Mouse (Mus musculus) midbrain, embryonic 15.5 days (tissue): ENCODE measurements around the gene Grb10. TPM values are rescaled to one million over a fixed set of nuclear protein-coding genes. Genes with fewer than 3 reads are reported as not detected.
A peak's percentile ranks its signal among the peaks of the same experiment; 100 is the strongest.

ENCODE experiments used
- ATAC-seq: fragments of 200-750 bp; cut with Nextera tagmentation; replicated peaks from 2 replicates; pipeline ENCODE4 v1.8.0; 2017; ENCODE audit warnings: moderate TSS enrichment
- H3K27ac ChIP-seq: fragments of 300-500 bp; sonication (generic); 2 replicates; pipeline ENCODE4 v1.5.1; 2015; ENCODE audit warnings: mild to moderate bottlenecking, inconsistent platforms
- H3K27me3 ChIP-seq: fragments of 300-500 bp; sonication (generic); replicated peaks from 2 replicates; pipeline ENCODE4 v1.6.1; 2015; ENCODE audit warnings: inconsistent platforms
- H3K36me3 ChIP-seq: fragments of 300-500 bp; sonication (generic); replicated peaks from 2 replicates; pipeline ENCODE4 v1.6.1; 2015; ENCODE audit warnings: inconsistent platforms
- H3K4me1 ChIP-seq: fragments of 300-500 bp; sonication (generic); 2 replicates; pipeline ENCODE4 v1.6.1; 2015; ENCODE audit warnings: inconsistent platforms
- H3K4me2 ChIP-seq: fragments of 300-500 bp; sonication (generic); 2 replicates; pipeline ENCODE4 v1.6.1; 2015; ENCODE audit warnings: inconsistent platforms, mild to moderate bottlenecking, moderate library complexity
- H3K4me3 ChIP-seq: fragments of 300-500 bp; sonication (generic); 2 replicates; pipeline ENCODE4 v1.5.1; 2015; ENCODE audit warnings: mild to moderate bottlenecking, inconsistent platforms
- H3K9ac ChIP-seq: fragments of 300-500 bp; sonication (generic); 2 replicates; pipeline ENCODE4 v1.6.1; 2015; ENCODE audit warnings: mild to moderate bottlenecking, inconsistent platforms
- H3K9me3 ChIP-seq: fragments of 300-500 bp; sonication (generic); 2 replicates; pipeline ENCODE4 v1.6.1; 2016; ENCODE audit warnings: inconsistent platforms
- WGBS: fragments of 180-500 bp; shearing (Covaris S2); methylation state at CpG from one replicate; pipeline ENCODE4 v1.1.7; 2015; ENCODE audit warnings: mixed read lengths; 5-methylcytosine and 5-hydroxymethylcytosine counted together
- polyA plus RNA-seq: library from polyadenylated mRNA; unstranded; fragments of >200 nt; fragmentation: Nextera tagmentation; extraction: Ambion mirVana; gene quantifications from 2 replicates; pipeline ENCODE4 v1.2.1, GENCODE M21; 2015

Grb10 gene
- polyA plus RNA-seq, 1 experiment from 2014 or later: 92.5 TPM

DNA sequence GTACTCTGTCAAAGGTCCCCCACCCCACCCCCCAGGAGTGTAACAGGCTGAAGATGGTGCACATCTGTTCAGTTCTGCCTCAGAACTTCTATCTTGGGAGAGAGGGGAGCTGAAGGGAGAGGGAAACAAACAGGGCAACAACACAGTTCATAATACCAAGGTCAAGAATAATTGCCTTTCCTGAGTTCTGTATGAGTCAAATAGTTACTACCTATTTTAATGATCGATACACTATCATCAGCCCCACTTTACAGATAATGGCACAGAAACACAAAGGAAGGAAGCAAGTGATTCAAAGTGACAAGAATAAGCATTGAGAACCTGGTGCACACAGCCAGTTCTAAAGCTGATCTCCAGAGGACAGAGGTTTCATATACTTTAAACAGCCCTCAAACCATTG, 99.9 kb downstream of the Grb10 start:
- no peak for ATAC-seq
- Histone ChIP-seq H3K9ac (no peak overlapping the region), H3K9me3 (no peaks in the 10 kb centered on the region), H3K4me3 (no peak overlapping the region), H3K4me1 (no peaks in the 10 kb centered on the region), H3K4me2 (no peak overlapping the region), H3K27me3 (no peaks in the 10 kb centered on the region), H3K36me3 (0 out of 2 replicates have a peak, but pooled peaks cover 5% of the 10 kb centered on the region), H3K27ac (no peak overlapping the region)
- WGBS: 97% methylated on average over 1 of the region's 1 CpGs

DNA sequence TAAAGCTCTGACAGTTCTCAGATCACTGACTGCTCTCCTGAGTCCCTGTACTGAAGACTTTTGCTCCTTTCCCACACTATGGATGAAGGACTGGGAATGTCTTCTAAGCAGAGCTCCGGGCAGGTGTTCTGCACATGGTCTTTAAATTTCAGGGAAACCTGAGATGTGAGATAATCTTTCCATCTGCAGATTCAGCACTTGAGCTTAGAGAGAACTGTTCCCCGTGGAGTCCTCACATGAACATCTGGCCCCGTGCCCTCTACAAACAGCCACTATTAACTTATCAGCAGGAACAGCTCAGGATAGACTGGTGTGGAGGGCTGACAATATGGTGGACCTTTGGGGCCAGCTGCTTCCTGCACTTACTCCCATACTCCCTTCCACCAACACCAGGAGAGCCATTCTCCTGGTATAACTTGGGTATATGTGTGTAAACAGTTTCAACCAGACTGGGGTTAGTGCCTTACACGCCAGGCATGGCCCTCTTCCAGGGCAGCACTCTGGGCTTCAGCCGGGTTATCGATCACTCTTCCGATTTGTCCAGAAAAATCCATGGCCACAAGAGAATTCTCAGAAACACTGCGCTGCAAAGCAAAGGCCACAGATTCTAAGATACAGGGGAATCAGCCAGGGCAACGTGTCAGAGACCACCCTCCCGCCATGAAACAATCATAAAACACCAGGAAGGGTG, 101.0 kb downstream of the Grb10 start:
- no peaks in the 10 kb centered on the region for H3K27me3 ChIP-seq
- no peak overlapping the region for H3K4me2 ChIP-seq
- no peak overlapping the region for H3K4me3 ChIP-seq
- WGBS: 88% methylated on average over 10 of the region's 10 CpGs
- no peak overlapping the region for H3K27ac ChIP-seq
- H3K9me3 ChIP-seq: no peaks in the 10 kb centered on the region
- no peaks in the 10 kb centered on the region for H3K4me1 ChIP-seq
- H3K36me3 ChIP-seq: peaks cover 5% of the 10 kb centered on the region; the same call in 1 of the 2 replicates
- no peak overlapping the region for H3K9ac ChIP-seq
- no peak for ATAC-seq

DNA sequence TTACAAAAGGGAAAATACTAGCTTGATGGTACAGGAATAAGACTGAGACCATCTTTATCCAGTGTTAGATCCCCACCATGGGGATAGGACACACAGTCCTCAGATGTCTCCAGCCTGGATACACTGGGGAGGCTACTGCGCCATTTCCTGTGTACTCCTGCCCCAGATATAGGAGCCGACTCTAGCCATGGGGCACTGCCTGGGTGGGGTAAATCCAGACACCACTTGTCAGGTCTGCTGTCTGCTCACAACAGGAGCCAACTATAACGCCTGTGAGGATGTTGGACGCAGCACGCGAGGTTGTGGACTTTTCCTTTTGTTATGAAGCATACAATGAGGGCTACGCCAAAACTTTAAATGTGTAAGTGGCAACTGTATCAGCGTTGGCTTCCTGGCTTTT, 103.7 kb downstream of the Grb10 start:
- no peak overlapping the region for H3K27ac ChIP-seq
- no peaks in the 10 kb centered on the region for H3K9me3 ChIP-seq
- peaks cover 5% of the 10 kb centered on the region; the same call in 1 of the 2 replicates for H3K36me3 ChIP-seq
- no peak for ATAC-seq
- H3K9ac ChIP-seq: no peak overlapping the region
- H3K4me2 ChIP-seq: no peak overlapping the region
- no peaks in the 10 kb centered on the region for H3K4me1 ChIP-seq
- H3K4me3 ChIP-seq: no peak overlapping the region
- H3K27me3 ChIP-seq: no peaks in the 10 kb centered on the region
- WGBS: 81% methylated on average over 8 of the region's 8 CpGs

DNA sequence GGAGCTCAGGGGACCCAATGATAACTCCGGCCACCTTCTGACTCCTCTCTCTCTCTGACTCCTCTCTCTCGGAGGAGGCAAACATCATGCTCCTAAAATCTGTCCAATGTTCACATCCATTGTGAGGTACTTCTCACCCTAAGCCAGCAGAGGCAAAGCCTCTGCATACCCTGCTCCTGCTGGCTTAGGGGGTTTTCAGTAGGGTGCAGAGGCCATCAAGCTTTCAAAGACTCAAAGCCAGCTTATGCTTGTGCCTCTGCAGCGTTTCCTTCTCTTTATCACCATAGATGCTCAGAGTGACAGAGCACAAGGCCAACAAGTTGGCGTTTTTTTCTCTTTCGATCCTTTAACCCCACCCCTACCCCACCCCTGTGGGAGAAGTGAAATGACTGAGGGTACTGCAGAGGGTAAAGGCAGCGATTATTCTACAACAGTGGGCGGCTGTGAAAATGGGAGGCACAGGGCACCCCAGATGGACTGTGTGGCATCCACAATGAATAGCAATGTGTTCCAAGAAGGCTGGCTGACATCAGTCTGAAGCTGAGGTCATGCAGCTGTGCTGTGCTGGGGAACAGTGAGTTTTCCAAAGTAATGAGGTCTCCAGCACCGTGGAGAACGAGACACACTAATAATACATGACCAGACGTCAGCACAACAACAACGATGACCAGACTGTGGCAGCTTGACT, 106.2 kb downstream of the Grb10 start:
- ATAC-seq: peak; percentile 67; the same call in 1 of the 2 replicates
- Histone ChIP-seq H3K27ac (no peak overlapping the region), H3K9me3 (no peaks in the 10 kb centered on the region), H3K36me3 (peaks cover 5% of the 10 kb centered on the region; the same call in 1 of the 2 replicates), H3K27me3 (no peaks in the 10 kb centered on the region), H3K9ac (no peak overlapping the region), H3K4me1 (no peaks in the 10 kb centered on the region), H3K4me3 (no peak overlapping the region), H3K4me2 (no peak overlapping the region)
- WGBS: 66% methylated on average over 11 of the region's 11 CpGs

DNA sequence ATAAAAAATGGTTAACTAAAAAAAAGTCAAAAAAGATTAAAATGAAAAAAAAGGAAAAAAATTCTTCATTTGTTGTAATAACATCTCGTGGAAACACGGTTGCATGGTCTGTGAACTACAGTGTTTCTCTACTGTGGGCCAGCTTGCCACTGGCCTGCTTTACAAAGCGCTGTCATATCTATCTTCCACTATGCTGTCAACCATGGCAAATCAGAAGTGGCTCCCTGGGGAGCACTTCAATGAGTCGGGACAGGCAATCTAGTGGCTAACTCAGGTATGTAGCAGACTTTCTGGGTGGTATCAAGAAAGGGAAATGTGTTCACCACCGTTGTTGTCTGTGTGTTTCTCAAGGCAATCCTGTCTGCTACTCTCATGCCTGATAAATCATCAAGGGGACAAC, 106.8 kb downstream of the Grb10 start:
- ATAC-seq: no peak
- H3K27me3 ChIP-seq: no peaks in the 10 kb centered on the region
- H3K9me3 ChIP-seq: no peaks in the 10 kb centered on the region
- H3K9ac ChIP-seq: no peak overlapping the region
- no peak overlapping the region for H3K27ac ChIP-seq
- peaks cover 5% of the 10 kb centered on the region; the same call in 1 of the 2 replicates for H3K36me3 ChIP-seq
- no peak overlapping the region for H3K4me3 ChIP-seq
- H3K4me2 ChIP-seq: no peak overlapping the region
- no peaks in the 10 kb centered on the region for H3K4me1 ChIP-seq
- 63% methylated on average over 5 of the region's 5 CpGs for WGBS

DNA sequence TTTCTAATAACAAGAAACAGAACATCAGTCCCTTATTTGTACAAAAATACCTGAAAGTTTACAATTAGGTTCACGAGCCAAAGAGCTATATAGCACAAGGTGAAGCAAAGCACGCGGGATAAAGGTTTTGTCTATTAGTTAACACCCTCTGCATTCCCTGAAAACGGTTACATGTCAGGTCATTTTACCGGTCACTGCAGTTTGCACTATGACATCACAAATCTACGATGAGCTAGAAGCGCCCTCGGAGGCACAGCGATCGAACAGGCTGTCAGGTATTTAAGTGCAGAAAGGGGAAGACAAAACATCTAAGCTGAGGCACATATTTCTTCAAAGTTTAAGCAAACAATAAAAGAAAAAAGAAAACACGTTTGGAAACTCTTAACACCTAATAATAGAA, 108.0 kb downstream of the Grb10 start:
- Histone ChIP-seq H3K4me3 (no peak overlapping the region), H3K4me2 (no peak overlapping the region), H3K36me3 (no peaks in the 10 kb centered on the region; the same call in 1 of the 2 replicates), H3K9ac (no peak overlapping the region), H3K27ac (no peak overlapping the region), H3K27me3 (no peaks in the 10 kb centered on the region), H3K9me3 (no peaks in the 10 kb centered on the region), H3K4me1 (no peaks in the 10 kb centered on the region)
- ATAC-seq: no peak
- 91% methylated on average over 11 of the region's 11 CpGs for WGBS

DNA sequence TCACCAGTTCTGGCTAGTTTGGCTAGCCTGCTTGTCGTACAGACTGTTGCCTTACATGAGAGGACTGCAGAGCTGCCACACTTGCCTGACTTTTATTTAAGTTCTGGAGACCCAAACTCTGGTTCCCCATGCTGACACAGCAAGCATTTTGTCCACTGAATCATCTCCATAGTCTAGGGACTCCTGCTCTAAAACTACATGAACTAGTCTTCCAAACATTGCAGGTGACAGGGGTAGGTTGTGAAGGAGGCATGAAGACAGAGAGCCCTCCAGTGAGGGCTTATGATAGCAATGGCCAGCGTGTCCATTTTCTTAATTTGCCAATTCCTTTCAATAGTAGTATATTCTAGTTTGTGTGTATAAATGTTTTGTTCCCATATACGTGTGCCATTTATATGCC, 109.4 kb downstream of the Grb10 start:
- no peaks in the 10 kb centered on the region; the same call in 1 of the 2 replicates for H3K36me3 ChIP-seq
- no peaks in the 10 kb centered on the region for H3K9me3 ChIP-seq
- no peak overlapping the region for H3K27ac ChIP-seq
- H3K4me1 ChIP-seq: no peaks in the 10 kb centered on the region
- H3K27me3 ChIP-seq: no peaks in the 10 kb centered on the region
- no peak overlapping the region for H3K4me3 ChIP-seq
- WGBS: 89% methylated on average over 3 of the region's 3 CpGs
- no peak overlapping the region for H3K9ac ChIP-seq
- no peak for ATAC-seq
- H3K4me2 ChIP-seq: no peak overlapping the region

DNA sequence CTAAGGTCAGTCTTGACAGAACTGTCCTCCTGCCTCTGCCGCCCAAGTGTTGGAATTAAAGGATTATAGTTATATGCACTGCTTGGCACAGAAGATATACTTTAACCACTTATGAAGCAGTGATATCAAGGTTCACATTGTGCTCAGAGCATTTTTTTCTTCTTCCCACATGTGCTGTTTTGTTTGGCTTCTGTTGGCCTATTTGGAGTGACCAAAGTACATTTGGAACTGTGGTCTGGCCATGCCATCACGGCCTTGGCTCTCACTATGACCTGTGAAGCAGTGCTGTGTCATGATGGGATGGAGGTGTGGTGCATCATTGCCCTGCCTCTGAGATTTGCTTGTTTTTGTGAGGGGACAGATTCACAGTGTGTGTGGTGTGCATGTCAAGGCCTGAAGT, 109.9 kb downstream of the Grb10 start:
- Histone ChIP-seq H3K4me1 (no peaks in the 10 kb centered on the region), H3K9me3 (no peaks in the 10 kb centered on the region), H3K9ac (no peak overlapping the region), H3K4me3 (no peak overlapping the region), H3K36me3 (no peaks in the 10 kb centered on the region; the same call in 1 of the 2 replicates), H3K27me3 (no peaks in the 10 kb centered on the region), H3K4me2 (no peak overlapping the region), H3K27ac (no peak overlapping the region)
- ATAC-seq: no peak
- WGBS: 90% methylated on average over 2 of the region's 2 CpGs

DNA sequence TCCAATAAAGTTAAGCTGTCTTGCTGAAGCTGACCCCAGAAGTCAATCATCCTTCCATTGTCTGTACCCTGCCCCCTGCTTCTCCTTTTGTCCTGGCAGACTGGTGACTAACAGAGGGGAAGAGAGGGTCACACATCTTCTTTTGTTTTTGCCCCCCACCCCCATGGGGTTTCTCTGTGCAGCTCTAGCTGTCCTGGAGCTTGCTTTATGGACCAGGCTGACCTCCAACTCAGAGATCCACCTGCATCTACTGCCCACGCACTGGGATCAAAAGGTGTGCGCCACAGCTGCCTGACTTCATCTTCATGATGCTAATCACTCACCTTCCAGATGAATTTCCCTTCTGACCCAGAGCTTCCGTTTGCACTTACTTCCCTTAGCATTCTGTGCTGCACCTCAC, 114.6 kb downstream of the Grb10 start:
- Histone ChIP-seq H3K4me3 (no peak overlapping the region), H3K27ac (no peak overlapping the region), H3K36me3 (no peaks in the 10 kb centered on the region), H3K9ac (no peak overlapping the region), H3K4me2 (no peak overlapping the region), H3K4me1 (no peaks in the 10 kb centered on the region), H3K9me3 (no peaks in the 10 kb centered on the region), H3K27me3 (no peaks in the 10 kb centered on the region)
- WGBS: 27% methylated on average over 3 of the region's 3 CpGs
- ATAC-seq: no peak

DNA sequence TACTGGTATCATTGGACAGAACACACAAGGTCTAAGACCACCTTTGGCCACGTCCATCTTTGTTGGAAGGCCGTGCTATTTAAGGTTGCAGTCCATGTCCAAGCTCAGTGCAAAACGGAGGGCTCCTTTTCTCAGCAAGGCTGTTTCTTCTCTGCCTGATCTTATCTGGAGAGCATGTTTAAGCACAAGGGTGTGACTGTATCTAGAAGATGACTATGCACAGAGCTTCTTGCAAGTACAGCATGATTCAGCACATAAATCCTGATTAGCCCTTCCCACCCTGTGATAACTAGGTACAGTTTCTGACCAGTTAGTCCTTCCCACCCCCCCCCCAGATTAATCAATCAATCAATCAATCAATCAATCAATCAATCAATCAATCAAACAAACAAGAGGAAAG, 115.1 kb downstream of the Grb10 start:
- Histone ChIP-seq H3K36me3 (no peaks in the 10 kb centered on the region), H3K4me2 (no peak overlapping the region), H3K27me3 (no peaks in the 10 kb centered on the region), H3K9ac (no peak overlapping the region), H3K4me1 (no peaks in the 10 kb centered on the region), H3K27ac (no peak overlapping the region), H3K4me3 (no peak overlapping the region), H3K9me3 (no peaks in the 10 kb centered on the region)
- WGBS: 87% methylated on average over 3 of the region's 3 CpGs
- no peak for ATAC-seq

DNA sequence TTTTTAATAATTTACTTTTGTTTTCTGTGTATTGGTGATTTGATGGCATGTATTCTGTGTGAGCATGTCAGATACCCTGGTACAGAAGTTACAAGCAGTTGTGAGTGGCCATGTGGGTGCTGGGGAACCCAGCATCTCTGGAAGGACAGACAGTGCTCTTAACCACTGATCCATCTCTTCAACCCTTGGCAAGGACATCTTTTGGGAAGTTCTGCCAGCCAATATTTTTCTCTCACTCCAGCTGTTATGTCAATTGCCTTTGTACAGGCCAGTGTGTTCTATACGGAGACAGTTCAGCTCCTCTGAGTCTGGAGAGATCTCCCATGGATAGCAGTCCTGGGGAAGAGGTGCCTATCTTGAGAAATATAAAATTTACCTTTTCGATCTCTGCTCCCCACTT, 116.4 kb downstream of the Grb10 start:
- Histone ChIP-seq H3K9ac (no peak overlapping the region), H3K36me3 (no peaks in the 10 kb centered on the region), H3K4me1 (no peaks in the 10 kb centered on the region), H3K27me3 (no peaks in the 10 kb centered on the region), H3K9me3 (no peaks in the 10 kb centered on the region), H3K27ac (no peak overlapping the region), H3K4me2 (no peak overlapping the region), H3K4me3 (no peak overlapping the region)
- 95% methylated on average over 2 of the region's 2 CpGs for WGBS
- ATAC-seq: no peak

DNA sequence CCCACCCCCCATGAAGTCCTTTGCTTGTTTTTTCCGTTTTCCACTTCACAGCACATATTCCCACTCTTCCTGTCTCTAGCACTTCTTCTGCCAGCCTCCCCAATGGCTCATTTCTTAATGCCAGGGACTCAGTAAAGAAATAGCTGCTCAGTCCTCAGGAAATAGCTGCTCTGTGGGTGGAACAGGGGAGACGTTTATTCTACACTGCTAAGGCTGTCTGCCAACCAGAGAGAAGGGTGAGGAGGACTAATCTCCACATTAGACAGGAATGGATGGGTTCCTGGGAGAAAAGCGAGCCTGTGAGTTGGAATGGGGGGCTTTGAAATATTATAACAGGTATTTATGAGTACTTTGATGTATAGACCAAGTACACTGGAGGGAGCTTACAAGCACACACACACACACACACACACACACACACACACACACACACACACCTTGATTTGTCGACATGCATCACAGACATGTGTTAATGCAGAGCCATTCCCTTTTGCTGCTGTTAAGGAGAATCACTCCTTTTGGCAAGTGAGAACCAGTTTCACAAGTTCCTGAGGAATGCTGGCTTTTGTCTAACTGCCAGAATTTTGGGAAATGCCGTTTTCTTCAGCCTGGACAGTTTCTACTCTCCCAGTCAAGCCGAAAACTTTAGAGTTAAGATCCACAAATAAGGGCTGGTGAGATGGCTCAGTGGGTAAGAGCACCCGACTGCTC, 130.6 kb downstream of the Grb10 start:
- 60% methylated on average over 7 of the region's 7 CpGs for whole genome bisulfite sequencing
- no peak for ATAC-seq
- Histone ChIP-seq H3K4me2 (no peak overlapping the region), H3K4me1 (no peaks in the 10 kb centered on the region), H3K9me3 (no peaks in the 10 kb centered on the region), H3K27ac (no peak overlapping the region), H3K27me3 (no peaks in the 10 kb centered on the region), H3K4me3 (no peak overlapping the region), H3K9ac (no peak overlapping the region), H3K36me3 (no peaks in the 10 kb centered on the region)
